Mouse (Mus musculus): ENCODE data around the gene Hdhd3. TPM values are rescaled to one million over a fixed set of nuclear protein-coding genes. Genes with fewer than 3 reads are reported as not detected.
A peak's percentile ranks its signal among the peaks of the same experiment; 100 is the strongest.

Hdhd3 gene
- total and polyA plus RNA-seq, 3 experiments, result 3.9 to 9.0 (median 4.0) TPM

- WGBS, result 78% methylated on average over 2 of the region's 2 CpGs
- H3K79me2 ChIP-seq (replicated peaks; ENCODE audit: control insufficient read depth, insufficient read depth, low read length), result no peaks in the 10 kb centered on the region
- no peaks in the 10 kb centered on the region for H3K27me3 ChIP-seq (ENCODE audit: control insufficient read depth, insufficient read depth, low read length)
- peaks cover 5% of the 10 kb centered on the region for H3K4me1 ChIP-seq (ENCODE audit: control insufficient read depth, insufficient read depth, low read length)
- DNase-seq, result no peak
- no peak overlapping the region for H3K27ac ChIP-seq
- H3K4me3 ChIP-seq, result no peak overlapping the region
- TF ChIP-seq EP300 (IDR thresholded peaks at IDR 0.05; ENCODE audit: insufficient read depth, low read depth, low read length) (no peak), CTCF (IDR thresholded peaks at IDR 0.05) (no peak), POLR2A (IDR thresholded peaks at IDR 0.05; ENCODE audit: insufficient read depth, low read depth, low read length) (no peak)
- H3K9ac ChIP-seq (ENCODE audit: low read depth, low read length), result no peak overlapping the region
- peaks cover 4% of the 10 kb centered on the region; the same call in 1 of the 2 replicates for H3K36me3 ChIP-seq (ENCODE audit: control insufficient read depth, insufficient read depth, low read length)
- intact Hi-C loops (cut with DNase I), result no loop called here
Observed at GRCm38 (mm10) chr4:62475131-62475530, 28.1 kb downstream of the Hdhd3 start.

GRCm38 (mm10) chr4:62472071-62472470, 31.2 kb downstream of the Hdhd3 start:
- Histone ChIP-seq H3K36me3 (ENCODE audit: control insufficient read depth, insufficient read depth, low read length) (no peaks in the 10 kb centered on the region), H3K4me3 (no peak overlapping the region), H3K79me2 (replicated peaks; ENCODE audit: control insufficient read depth, insufficient read depth, low read length) (no peaks in the 10 kb centered on the region), H3K4me1 (ENCODE audit: control insufficient read depth, insufficient read depth, low read length) (peaks cover 2% of the 10 kb centered on the region), H3K27me3 (ENCODE audit: control insufficient read depth, insufficient read depth, low read length) (no peaks in the 10 kb centered on the region), H3K27ac (no peak overlapping the region), H3K9ac (ENCODE audit: low read depth, low read length) (no peak overlapping the region)
- 94% methylated on average over 2 of the region's 2 CpGs for WGBS
- intact Hi-C loops (cut with DNase I), result loop anchor here (5.0 kb wide), 1 partner anchor 45 kb away; the partner anchor contains the start of gene Alad
- DNase-seq, result no peak
- TF ChIP-seq POLR2A (IDR thresholded peaks at IDR 0.05; ENCODE audit: insufficient read depth, low read depth, low read length) (no peak), CTCF (IDR thresholded peaks at IDR 0.05) (no peak), EP300 (IDR thresholded peaks at IDR 0.05; ENCODE audit: insufficient read depth, low read depth, low read length) (no peak)

- H3K27ac ChIP-seq, result 0 out of 2 replicates have a peak within 1 kb of the TSS, but pooled peaks have one; percentile 26
- H3K9ac ChIP-seq (ENCODE audit: low read depth, low read length), result peak within 1 kb of the TSS; percentile 76
- TF ChIP-seq POLR2A (IDR thresholded peaks at IDR 0.05; ENCODE audit: insufficient read depth, low read depth, low read length) (no peak), CTCF (IDR thresholded peaks at IDR 0.05) (no peak), EP300 (IDR thresholded peaks at IDR 0.05; ENCODE audit: insufficient read depth, low read depth, low read length) (no peak)
- no peaks in the 10 kb centered on the region for H3K79me2 ChIP-seq (replicated peaks; ENCODE audit: control insufficient read depth, insufficient read depth, low read length)
- WGBS, result 2% methylated on average over 30 of the region's 30 CpGs
- H3K4me1 ChIP-seq (ENCODE audit: control insufficient read depth, insufficient read depth, low read length), result peaks cover 2% of the 10 kb centered on the region
- peak within 1 kb of the TSS; percentile 53 for H3K4me3 ChIP-seq
- H3K36me3 ChIP-seq (ENCODE audit: control insufficient read depth, insufficient read depth, low read length), result no peaks in the 10 kb centered on the region
- intact Hi-C loops (cut with DNase I), result loop anchor here (5.0 kb wide), 1 partner anchor 47 kb away; the partner anchor contains the start of gene Alad
- no peaks in the 10 kb centered on the region for H3K27me3 ChIP-seq (ENCODE audit: control insufficient read depth, insufficient read depth, low read length)
- DNase-seq, result peak; percentile 73 to 80
Observed at GRCm38 (mm10) chr4:62470598-62471051, 32.6 kb downstream of the Hdhd3 start, which contains the start of gene Wdr31. TSS of gene Wdr31 (minus strand) at chr4:62470896.

GRCm38 (mm10) chr4:62468158-62468557, 35.1 kb downstream of the Hdhd3 start:
- H3K27ac ChIP-seq, result no peak overlapping the region
- DNase-seq, result no peak
- H3K9ac ChIP-seq (ENCODE audit: low read depth, low read length), result no peak overlapping the region
- intact Hi-C loops (cut with DNase I), result no loop called here
- 92% methylated on average over 1 of the region's 1 CpGs for WGBS
- TF ChIP-seq POLR2A (IDR thresholded peaks at IDR 0.05; ENCODE audit: insufficient read depth, low read depth, low read length) (no peak), CTCF (IDR thresholded peaks at IDR 0.05) (peak; percentile 41), EP300 (IDR thresholded peaks at IDR 0.05; ENCODE audit: insufficient read depth, low read depth, low read length) (no peak)
- H3K79me2 ChIP-seq (replicated peaks; ENCODE audit: control insufficient read depth, insufficient read depth, low read length), result no peaks in the 10 kb centered on the region
- H3K27me3 ChIP-seq (ENCODE audit: control insufficient read depth, insufficient read depth, low read length), result no peaks in the 10 kb centered on the region
- H3K4me3 ChIP-seq, result no peak overlapping the region
- H3K36me3 ChIP-seq (ENCODE audit: control insufficient read depth, insufficient read depth, low read length), result no peaks in the 10 kb centered on the region
- peaks cover 2% of the 10 kb centered on the region for H3K4me1 ChIP-seq (ENCODE audit: control insufficient read depth, insufficient read depth, low read length)

- H3K4me1 ChIP-seq (ENCODE audit: control insufficient read depth, insufficient read depth, low read length), result no peaks in the 10 kb centered on the region
- no peaks in the 10 kb centered on the region for H3K36me3 ChIP-seq (ENCODE audit: control insufficient read depth, insufficient read depth, low read length)
- no peaks in the 10 kb centered on the region for H3K27me3 ChIP-seq (ENCODE audit: control insufficient read depth, insufficient read depth, low read length)
- 78% methylated on average over 2 of the region's 2 CpGs for WGBS
- no peak overlapping the region for H3K4me3 ChIP-seq
- H3K9ac ChIP-seq (ENCODE audit: low read depth, low read length), result no peak overlapping the region
- TF ChIP-seq EP300 (IDR thresholded peaks at IDR 0.05; ENCODE audit: insufficient read depth, low read depth, low read length) (no peak), CTCF (IDR thresholded peaks at IDR 0.05) (no peak), POLR2A (IDR thresholded peaks at IDR 0.05; ENCODE audit: insufficient read depth, low read depth, low read length) (no peak)
- intact Hi-C loops (cut with DNase I), result no loop called here
- no peak for DNase-seq
- no peaks in the 10 kb centered on the region for H3K79me2 ChIP-seq (replicated peaks; ENCODE audit: control insufficient read depth, insufficient read depth, low read length)
- H3K27ac ChIP-seq, result no peak overlapping the region
Observed at GRCm38 (mm10) chr4:62463124-62463523, 40.1 kb downstream of the Hdhd3 start.

GRCm38 (mm10) chr4:62460348-62460747, 42.9 kb downstream of the Hdhd3 start:
- no peak overlapping the region for H3K4me3 ChIP-seq
- H3K4me1 ChIP-seq (ENCODE audit: control insufficient read depth, insufficient read depth, low read length), result no peaks in the 10 kb centered on the region
- DNase-seq, result no peak
- H3K27ac ChIP-seq, result no peak overlapping the region
- H3K9ac ChIP-seq (ENCODE audit: low read depth, low read length), result no peak overlapping the region
- no peaks in the 10 kb centered on the region for H3K79me2 ChIP-seq (replicated peaks; ENCODE audit: control insufficient read depth, insufficient read depth, low read length)
- intact Hi-C loops (cut with DNase I), result no loop called here
- no peaks in the 10 kb centered on the region for H3K27me3 ChIP-seq (ENCODE audit: control insufficient read depth, insufficient read depth, low read length)
- TF ChIP-seq EP300 (IDR thresholded peaks at IDR 0.05; ENCODE audit: insufficient read depth, low read depth, low read length) (no peak), POLR2A (IDR thresholded peaks at IDR 0.05; ENCODE audit: insufficient read depth, low read depth, low read length) (no peak), CTCF (IDR thresholded peaks at IDR 0.05) (no peak)
- no peaks in the 10 kb centered on the region for H3K36me3 ChIP-seq (ENCODE audit: control insufficient read depth, insufficient read depth, low read length)
- WGBS, result 88% methylated on average over 8 of the region's 8 CpGs

All from heart, adult 2 months (tissue).